Mouse (Mus musculus): Measurements from ENCODE around the gene Rad51b. TPM values are rescaled to one million over a fixed set of nuclear protein-coding genes. Genes with fewer than 3 reads are reported as not detected.

The Rad51b gene
- total and polyA plus RNA-seq, 3 experiments: 6.5 to 8.6 (median 8.5) TPM

DNA sequence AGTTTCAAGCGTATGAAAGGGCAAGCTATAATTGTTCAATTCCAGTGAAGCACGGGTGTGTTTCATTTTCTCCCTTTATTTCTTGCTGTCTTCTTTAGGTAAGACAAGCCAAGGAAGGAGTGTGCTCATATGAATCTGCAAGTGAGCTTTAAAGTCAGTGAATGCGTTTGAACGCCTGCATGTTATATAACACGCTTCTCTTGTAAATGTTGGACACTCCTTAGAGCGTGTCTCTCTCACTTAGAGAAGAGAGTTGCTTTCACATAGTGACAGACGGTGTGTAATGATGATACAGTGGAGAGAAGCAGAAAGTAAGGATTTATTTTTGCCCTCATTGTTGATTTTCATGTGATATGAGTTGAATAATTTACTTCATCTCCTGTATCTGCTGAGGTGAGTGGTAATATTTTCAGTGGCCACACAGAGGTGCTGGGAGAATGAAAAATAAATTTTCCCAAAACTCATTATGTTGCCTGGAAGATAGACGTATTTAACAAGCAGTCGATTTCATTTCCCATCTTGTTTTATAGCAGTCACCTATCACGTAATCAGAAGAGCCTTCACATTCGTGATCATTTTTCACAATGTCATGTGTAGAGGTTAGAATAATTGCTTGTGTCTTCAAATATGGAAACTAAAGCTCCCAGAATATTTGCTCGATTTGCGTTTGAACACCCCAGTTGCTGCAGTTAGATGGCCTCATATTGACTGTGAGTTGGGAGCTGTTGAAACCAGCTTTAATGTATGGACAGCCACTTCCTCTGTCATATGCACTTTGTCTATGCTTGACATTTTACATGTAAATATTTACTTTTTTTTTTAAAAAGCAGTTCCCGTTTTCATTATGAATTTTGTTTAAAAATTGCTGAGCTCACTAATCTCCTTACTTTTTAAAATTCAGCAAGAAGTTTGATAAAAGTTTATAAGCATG is 228.1 kb downstream of the Rad51b start:
- Histone ChIP-seq H3K79me2 (replicated peaks; ENCODE audit: control insufficient read depth, extremely low read depth, insufficient read depth, poor library complexity, severe bottlenecking) (no peaks in the 10 kb centered on the region), H3K4me1 (ENCODE audit: control insufficient read depth in 1 of 2, insufficient read depth in 2 of 2) (peaks cover 3 to 11% of the 10 kb centered on the region in 2 experiments; a peak in 3 of 4 replicates), H3K4me3 (replicated peaks in 1 of 3; ENCODE audit: low read depth in 2 of 3, low read length in 2 of 3, poor library complexity in 1 of 3) (no peak overlapping the region), H3K4me2 (ENCODE audit: insufficient read depth, low read depth, poor library complexity, severe bottlenecking) (no peak overlapping the region), H3K9ac (ENCODE audit: insufficient read depth, low read depth) (no peak overlapping the region), H3K27me3 (replicated peaks) (no peaks in the 10 kb centered on the region), H3K36me3 (replicated peaks in 1 of 2; ENCODE audit: control insufficient read depth in 1 of 2, insufficient read depth in 1 of 2, low read length in 1 of 2) (peaks cover 0 to 9% of the 10 kb centered on the region in 2 experiments), H3K27ac (ENCODE audit: insufficient read depth, low read depth) (no peak overlapping the region), H3K9me3 (replicated peaks; ENCODE audit: low read length) (no peaks in the 10 kb centered on the region)
- TF ChIP-seq JUN (IDR thresholded peaks at IDR 0.05; ENCODE audit: insufficient read depth, low read depth, low read length): no peak
- TF ChIP-seq CTCF (conservative IDR thresholded peaks at IDR 0.05 in 1 of 2, IDR thresholded peaks at IDR 0.05 in 1 of 2; ENCODE audit: low read depth in 2 of 2, low read length in 2 of 2): 0 out of 4 replicates have a peak, but pooled peaks of 1 of the 2 experiments have one; percentile 10
- peak; percentile 8; the same call in 1 of the 2 replicates for TF ChIP-seq RAD21 (IDR thresholded peaks at IDR 0.05; ENCODE audit: low read depth, low read length)
- no peak for DNase-seq (ENCODE audit: extremely low read depth)
- in situ Hi-C loops (cut with MboI; ENCODE audit: low pct_ligation_motif_present, low pct_unique_long_range_greater_than_20kb, low sequenced_read_pairs): no loop called here
- dilution Hi-C loops (cut with MboI; ENCODE audit: extremely low pct_ligation_motif_present, extremely low pct_unique_long_range_greater_than_20kb, low sequenced_read_pairs): no loop called here

- Histone ChIP-seq H3K9ac (ENCODE audit: insufficient read depth, low read depth) (no peak overlapping the region), H3K79me2 (replicated peaks; ENCODE audit: control insufficient read depth, extremely low read depth, insufficient read depth, poor library complexity, severe bottlenecking) (no peaks in the 10 kb centered on the region), H3K4me1 (ENCODE audit: control insufficient read depth in 1 of 2, insufficient read depth in 2 of 2) (peaks cover 3 to 11% of the 10 kb centered on the region in 2 experiments; a peak in 3 of 4 replicates), H3K27ac (ENCODE audit: insufficient read depth, low read depth) (no peak overlapping the region), H3K9me3 (replicated peaks; ENCODE audit: low read length) (no peaks in the 10 kb centered on the region), H3K36me3 (replicated peaks in 1 of 2; ENCODE audit: control insufficient read depth in 1 of 2, insufficient read depth in 1 of 2, low read length in 1 of 2) (peaks cover 0 to 9% of the 10 kb centered on the region in 2 experiments), H3K4me3 (replicated peaks in 1 of 3; ENCODE audit: low read depth in 2 of 3, low read length in 2 of 3, poor library complexity in 1 of 3) (no peak overlapping the region), H3K27me3 (replicated peaks) (no peaks in the 10 kb centered on the region), H3K4me2 (ENCODE audit: insufficient read depth, low read depth, poor library complexity, severe bottlenecking) (no peak overlapping the region)
- in situ Hi-C loops (cut with MboI; ENCODE audit: low pct_ligation_motif_present, low pct_unique_long_range_greater_than_20kb, low sequenced_read_pairs) (no loop called here), dilution Hi-C loops (cut with MboI; ENCODE audit: extremely low pct_ligation_motif_present, extremely low pct_unique_long_range_greater_than_20kb, low sequenced_read_pairs) (no loop called here)
- no peak for TF ChIP-seq GABPA (IDR thresholded peaks at IDR 0.05; ENCODE audit: insufficient replicate concordance, low read depth, low read length)
- no peak for TF ChIP-seq MXI1 (IDR thresholded peaks at IDR 0.05; ENCODE audit: low read depth, low read length)
- TF ChIP-seq JUN (IDR thresholded peaks at IDR 0.05; ENCODE audit: insufficient read depth, low read depth, low read length): no peak
- TF ChIP-seq MAZ (IDR thresholded peaks at IDR 0.05; ENCODE audit: low read depth, low read length): no peak
- no peak for TF ChIP-seq UBTF (IDR thresholded peaks at IDR 0.05; ENCODE audit: low read depth, low read length)
- TF ChIP-seq PAX5 (IDR thresholded peaks at IDR 0.05; ENCODE audit: low read length): no peak
- TF ChIP-seq EP300 (IDR thresholded peaks at IDR 0.05; ENCODE audit: low read length): no peak
- no peak for TF ChIP-seq RAD21 (IDR thresholded peaks at IDR 0.05; ENCODE audit: low read depth, low read length)
- no peak for TF ChIP-seq USF2 (conservative IDR thresholded peaks at IDR 0.05; ENCODE audit: low read depth, low read length)
- TF ChIP-seq BHLHE40 (IDR thresholded peaks at IDR 0.05; ENCODE audit: low read depth, low read length): no peak
- TF ChIP-seq POLR2A (IDR thresholded peaks at IDR 0.05; ENCODE audit: low read depth, low read length): no peak
- TF ChIP-seq CTCF (conservative IDR thresholded peaks at IDR 0.05 in 1 of 2, IDR thresholded peaks at IDR 0.05 in 1 of 2; ENCODE audit: low read depth in 2 of 2, low read length in 2 of 2): no peak
- no peak for TF ChIP-seq SMC3 (IDR thresholded peaks at IDR 0.05; ENCODE audit: low read depth, low read length)
- TF ChIP-seq RCOR1 (conservative IDR thresholded peaks at IDR 0.05; ENCODE audit: low read depth, low read length): no peak
- no peak for TF ChIP-seq USF1 (IDR thresholded peaks at IDR 0.05; ENCODE audit: low read depth, low read length)
- TF ChIP-seq HCFC1 (IDR thresholded peaks at IDR 0.05; ENCODE audit: low read depth, low read length): no peak
- no peak for TF ChIP-seq ZC3H11A (IDR thresholded peaks at IDR 0.05; ENCODE audit: low read depth, low read length)
- TF ChIP-seq MEF2A (IDR thresholded peaks at IDR 0.05; ENCODE audit: borderline replicate concordance, low read depth, low read length): no peak
- no peak for DNase-seq (ENCODE audit: extremely low read depth)
Observed at GRCm38 (mm10) chr12:79525872-79526271, 228.8 kb downstream of the Rad51b start.
